10 mouse cellular contexts compared by ENCODE assay signal in genomic region chr14:25736140-25736539, GRCm38 (mm10). TPM values are rescaled to one million over a fixed set of nuclear protein-coding genes. Genes with fewer than 3 reads are reported as not detected.
DNase-seq lines count a peak whose midpoint lies in the region; ATAC-seq and TF ChIP-seq lines count a peak whose summit lies in the region.
"Had no signal": no experiment of that assay in that cellular context is flagged by ENCODE, and none has a peak within 500 bp of the region (broad histone marks: within the 10 kb centered on the region; RNA-seq: fewer than 3 reads in every experiment).

No protein-coding gene starts in this region.

- ATAC-seq in hindbrain, embryonic 13.5 days (ENCODE audit: low FRiP score) = no peak
- no peak for ATAC-seq in hindbrain, embryonic 12.5 days (ENCODE audit: low FRiP score)
- ATAC-seq in lung, postnatal 0 days = peak; percentile 14; the same call in 1 of the 2 replicates

- H3K9ac ChIP-seq in hindbrain, embryonic 13.5 days = no peak overlapping the region
- no peak overlapping the region for H3K9ac ChIP-seq in hindbrain, embryonic 12.5 days
- no peak overlapping the region for H3K9ac ChIP-seq in lung, postnatal 0 days (replicated peaks; ENCODE audit: low read depth)
- H3K9ac ChIP-seq: neural tube, embryonic 12.5 days had no signal

- WGBS in hindbrain, embryonic 13.5 days = 87% methylated on average over 3 of the region's 3 CpGs
- WGBS in hindbrain, embryonic 12.5 days = 77% methylated on average over 3 of the region's 3 CpGs
- WGBS in lung, postnatal 0 days = 50% methylated on average over 3 of the region's 3 CpGs
- WGBS in limb, embryonic 10.5 days = 86% methylated on average over 3 of the region's 3 CpGs

- TF ChIP-seq CTCF in lung, postnatal 0 days (IDR thresholded peaks at IDR 0.05) = no peak

- DNase-seq in lung, postnatal 0 days (ENCODE audit: low spot score) = no peak
- DNase-seq in lung, postnatal 25 days (ENCODE audit: low spot score) = no peak
- DNase-seq in limb, embryonic 10.5 days (ENCODE audit: low spot score) = no peak
- DNase-seq in spleen, adult 12 weeks (ENCODE audit: low spot score) = no peak
- no peak for DNase-seq in right cerebral cortex, postnatal 25 days
- DNase-seq: cerebellum, adult 11 months; thymus, postnatal 4 days had no signal

- no peaks in the 10 kb centered on the region for H3K27me3 ChIP-seq in hindbrain, embryonic 13.5 days
- no peaks in the 10 kb centered on the region for H3K27me3 ChIP-seq in hindbrain, embryonic 12.5 days
- H3K27me3 ChIP-seq in lung, postnatal 0 days (replicated peaks; ENCODE audit: insufficient read depth, low read length) = no peaks in the 10 kb centered on the region
- H3K27me3 ChIP-seq in limb, embryonic 10.5 days (ENCODE audit: low read depth, poor library complexity, severe bottlenecking) = no peaks in the 10 kb centered on the region
- H3K27me3 ChIP-seq: neural tube, embryonic 12.5 days had no signal

- H3K4me3 ChIP-seq in hindbrain, embryonic 13.5 days = no peak overlapping the region
- no peak overlapping the region for H3K4me3 ChIP-seq in hindbrain, embryonic 12.5 days
- H3K4me3 ChIP-seq in lung, postnatal 0 days (ENCODE audit: low read depth, low read length) = no peak overlapping the region
- no peak overlapping the region for H3K4me3 ChIP-seq in limb, embryonic 10.5 days
- H3K4me3 ChIP-seq: neural tube, embryonic 12.5 days had no signal

- H3K27ac ChIP-seq in hindbrain, embryonic 13.5 days = peak overlapping the region; percentile 62
- no peak overlapping the region for H3K27ac ChIP-seq in hindbrain, embryonic 12.5 days
- H3K27ac ChIP-seq in lung, postnatal 0 days (ENCODE audit: low read length) = peak overlapping the region; percentile 38
- H3K27ac ChIP-seq in limb, embryonic 10.5 days = peak overlapping the region; percentile 85
- H3K27ac ChIP-seq: neural tube, embryonic 12.5 days had no signal

- TF ChIP-seq EP300 in lung, postnatal 0 days (IDR thresholded peaks at IDR 0.05) = no peak

- H3K9me3 ChIP-seq in hindbrain, embryonic 13.5 days = no peaks in the 10 kb centered on the region
- H3K9me3 ChIP-seq in hindbrain, embryonic 12.5 days (replicated peaks) = no peaks in the 10 kb centered on the region
- H3K9me3 ChIP-seq in lung, postnatal 0 days (ENCODE audit: low read length) = no peaks in the 10 kb centered on the region
- no peaks in the 10 kb centered on the region for H3K9me3 ChIP-seq in limb, embryonic 10.5 days (replicated peaks)
- H3K9me3 ChIP-seq: neural tube, embryonic 12.5 days had no signal

- no peaks in the 10 kb centered on the region for H3K36me3 ChIP-seq in hindbrain, embryonic 13.5 days
- H3K36me3 ChIP-seq in hindbrain, embryonic 12.5 days = no peaks in the 10 kb centered on the region
- H3K36me3 ChIP-seq in lung, postnatal 0 days (ENCODE audit: insufficient read depth, low read length) = no peaks in the 10 kb centered on the region
- peaks cover 9% of the 10 kb centered on the region; the same call in 1 of the 2 replicates for H3K36me3 ChIP-seq in limb, embryonic 10.5 days
- H3K36me3 ChIP-seq: neural tube, embryonic 12.5 days had no signal

- H3K4me2 ChIP-seq in hindbrain, embryonic 13.5 days = no peak overlapping the region
- H3K4me2 ChIP-seq in hindbrain, embryonic 12.5 days (replicated peaks) = no peak overlapping the region
- H3K4me2 ChIP-seq in lung, postnatal 0 days (replicated peaks; ENCODE audit: low read depth, low read length) = no peak overlapping the region
- H3K4me2 ChIP-seq: neural tube, embryonic 12.5 days had no signal

- H3K4me1 ChIP-seq in hindbrain, embryonic 13.5 days (replicated peaks) = peaks cover 57% of the 10 kb centered on the region
- peaks cover 55% of the 10 kb centered on the region for H3K4me1 ChIP-seq in hindbrain, embryonic 12.5 days
- H3K4me1 ChIP-seq in lung, postnatal 0 days (ENCODE audit: insufficient read depth, low read depth, low read length) = peaks cover 33% of the 10 kb centered on the region; the same call in 1 of the 2 replicates
- H3K4me1 ChIP-seq in limb, embryonic 10.5 days = peaks cover 70% of the 10 kb centered on the region

RNA-seq across cellular contexts. Expression of gene Zcchc24, which starts 32.7 kb away (rescaled TPM):
- 11.9 and 12.2 TPM in 2 replicates for polyA plus RNA-seq in hindbrain, embryonic 13.5 days (2015; fragmentation: Nextera tagmentation; extraction: Ambion mirVana)
- polyA plus RNA-seq in hindbrain, embryonic 12.5 days (2016; fragmentation: Nextera tagmentation; extraction: Ambion mirVana) = 25.1 and 31.5 TPM in 2 replicates
- 19.3 and 19.5 TPM in 2 replicates for polyA plus RNA-seq in lung, postnatal 0 days (2015; fragmentation: Nextera tagmentation; extraction: Ambion mirVana)
- polyA plus RNA-seq in limb, embryonic 10.5 days (2016; fragmentation: Nextera tagmentation; extraction: Ambion mirVana) = 9.9 and 17.0 TPM in 2 replicates

RNA-seq across cellular contexts. Expression of gene Ppif, which starts 42.2 kb away (rescaled TPM):
- 28.0 and 32.0 TPM in 2 replicates for polyA plus RNA-seq in hindbrain, embryonic 13.5 days (2015; fragmentation: Nextera tagmentation; extraction: Ambion mirVana)
- 26.2 and 29.6 TPM in 2 replicates for polyA plus RNA-seq in hindbrain, embryonic 12.5 days (2016; fragmentation: Nextera tagmentation; extraction: Ambion mirVana)
- polyA plus RNA-seq in lung, postnatal 0 days (2015; fragmentation: Nextera tagmentation; extraction: Ambion mirVana) = 11.2 and 13.8 TPM in 2 replicates
- 56.8 and 67.3 TPM in 2 replicates for polyA plus RNA-seq in limb, embryonic 10.5 days (2016; fragmentation: Nextera tagmentation; extraction: Ambion mirVana)
